Mouse (Mus musculus): ENCODE measurements around the gene Lama5. TPM values are rescaled to one million over a fixed set of nuclear protein-coding genes. Genes with fewer than 3 reads are reported as not detected.

Lama5 gene
- polyA plus RNA-seq, 1 experiment from 2014 or later, result 1.9 TPM

DNA sequence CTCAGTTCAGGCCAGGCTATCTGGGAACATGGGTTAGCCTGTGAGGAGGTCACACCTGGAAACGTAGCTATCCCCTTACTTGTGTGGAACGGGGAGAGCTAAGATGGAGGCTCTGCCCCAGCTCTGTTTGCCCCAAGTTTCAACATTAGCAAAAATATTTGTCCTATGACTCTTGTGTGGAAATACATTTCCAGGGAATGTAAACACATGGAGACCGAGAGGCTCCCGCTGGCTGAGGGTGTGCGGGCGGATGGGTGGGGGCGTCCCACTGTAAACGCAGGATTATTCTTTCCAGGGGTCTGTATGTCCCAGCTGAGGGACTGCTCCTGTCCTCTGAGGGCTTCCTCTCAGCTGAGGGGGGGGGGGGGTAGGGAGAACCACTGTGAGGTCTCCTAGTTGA, 8.7 kb upstream of the Lama5 start:
- no peaks in the 10 kb centered on the region for H3K9me3 ChIP-seq (replicated peaks)
- ATAC-seq (ENCODE audit: low read depth) (no peak), DNase-seq (no peak)
- H3K36me3 ChIP-seq, result no peaks in the 10 kb centered on the region
- H3K4me3 ChIP-seq (replicated peaks), result no peak overlapping the region
- 90% methylated on average over 8 of the region's 8 CpGs for WGBS (ENCODE audit: insufficient replicate concordance)
- peak overlapping the region; percentile 93; the same call in 1 of the 2 replicates for H3K27ac ChIP-seq
- no peaks in the 10 kb centered on the region for H3K27me3 ChIP-seq
- H3K9ac ChIP-seq, result no peak overlapping the region
- H3K4me2 ChIP-seq, result no peak overlapping the region; the same call in 1 of the 2 replicates
- peaks cover 62% of the 10 kb centered on the region for H3K4me1 ChIP-seq (replicated peaks)

- DNase-seq (no peak), ATAC-seq (ENCODE audit: low read depth) (no peak)
- no peaks in the 10 kb centered on the region for H3K9me3 ChIP-seq (replicated peaks)
- H3K27ac ChIP-seq, result no peak overlapping the region; the same call in 1 of the 2 replicates
- H3K36me3 ChIP-seq, result no peaks in the 10 kb centered on the region
- WGBS (ENCODE audit: insufficient replicate concordance), result 58% methylated on average over 7 of the region's 7 CpGs
- no peak overlapping the region for H3K4me2 ChIP-seq
- peaks cover 4% of the 10 kb centered on the region; the same call in 1 of the 2 replicates for H3K27me3 ChIP-seq
- no peak overlapping the region for H3K9ac ChIP-seq
- no peak overlapping the region for H3K4me3 ChIP-seq (replicated peaks)
- peaks cover 56% of the 10 kb centered on the region for H3K4me1 ChIP-seq (replicated peaks)
These were observed 7.6 kb upstream of the Lama5 start for GRCm38 (mm10) chr2:180233101-180233904.

DNA sequence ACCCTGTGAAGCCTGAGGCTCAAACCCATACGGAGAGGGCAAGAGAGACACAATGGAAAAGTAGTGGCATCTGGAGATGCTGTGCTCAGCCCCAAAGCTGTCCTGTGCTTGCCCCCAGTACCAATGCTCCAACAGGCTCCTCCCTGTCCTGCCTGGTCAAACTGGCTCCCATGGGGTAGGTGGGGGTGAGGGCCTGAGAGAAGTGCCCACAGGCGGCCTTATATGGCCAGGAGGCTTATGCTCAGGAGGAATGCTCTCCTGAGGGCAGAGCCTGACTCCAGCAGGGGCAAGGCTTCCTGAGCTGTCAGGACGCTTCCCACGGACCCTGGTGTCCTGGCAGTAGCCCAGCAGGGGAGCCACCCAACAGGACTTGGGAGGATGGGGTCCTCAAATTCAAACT, 4.8 kb upstream of the Lama5 start:
- Histone ChIP-seq H3K27ac (no peak overlapping the region), H3K4me3 (replicated peaks) (no peak overlapping the region), H3K4me2 (no peak overlapping the region), H3K4me1 (replicated peaks) (peaks cover 51% of the 10 kb centered on the region), H3K9ac (no peak overlapping the region), H3K9me3 (replicated peaks) (no peaks in the 10 kb centered on the region), H3K27me3 (peaks cover 30% of the 10 kb centered on the region), H3K36me3 (no peaks in the 10 kb centered on the region)
- ATAC-seq (ENCODE audit: low read depth) (no peak), DNase-seq (no peak)
- 51% methylated on average over 4 of the region's 4 CpGs for WGBS (ENCODE audit: insufficient replicate concordance)

- H3K4me1 ChIP-seq (replicated peaks), result peaks cover 45% of the 10 kb centered on the region
- no peaks in the 10 kb centered on the region for H3K9me3 ChIP-seq (replicated peaks)
- H3K36me3 ChIP-seq, result no peaks in the 10 kb centered on the region
- whole genome bisulfite sequencing (ENCODE audit: insufficient replicate concordance), result 54% methylated on average over 3 of the region's 3 CpGs
- no peak overlapping the region for H3K9ac ChIP-seq
- ATAC-seq (ENCODE audit: low read depth), result no peak
- H3K4me2 ChIP-seq, result no peak overlapping the region
- H3K27me3 ChIP-seq, result peaks cover 43% of the 10 kb centered on the region
- H3K27ac ChIP-seq, result no peak overlapping the region
- H3K4me3 ChIP-seq (replicated peaks), result no peak overlapping the region
- no peak for DNase-seq
These were observed 3.5 kb upstream of the Lama5 start for GRCm38 (mm10) chr2:180229129-180229528.

GRCm38 (mm10) chr2:180228592-180228991, 2.9 kb upstream of the Lama5 start:
- ATAC-seq (ENCODE audit: low read depth), result no peak

GRCm38 (mm10) chr2:180228060-180228458, 2.4 kb upstream of the Lama5 start:
- H3K27ac ChIP-seq, result no peak overlapping the region

More at GRCm38 (mm10) chr2:180228592-180228991, 2.9 kb upstream of the Lama5 start:
- DNase-seq, result no peak
- no peak overlapping the region for H3K9ac ChIP-seq
- no peaks in the 10 kb centered on the region for H3K36me3 ChIP-seq
- H3K4me1 ChIP-seq (replicated peaks), result peaks cover 42% of the 10 kb centered on the region
- no peak overlapping the region for H3K27ac ChIP-seq
- peaks cover 49% of the 10 kb centered on the region for H3K27me3 ChIP-seq
- H3K4me3 ChIP-seq (replicated peaks), result no peak overlapping the region
- no peaks in the 10 kb centered on the region for H3K9me3 ChIP-seq (replicated peaks)
- 51% methylated on average over 7 of the region's 7 CpGs for WGBS (ENCODE audit: insufficient replicate concordance)
- no peak overlapping the region for H3K4me2 ChIP-seq

DNA sequence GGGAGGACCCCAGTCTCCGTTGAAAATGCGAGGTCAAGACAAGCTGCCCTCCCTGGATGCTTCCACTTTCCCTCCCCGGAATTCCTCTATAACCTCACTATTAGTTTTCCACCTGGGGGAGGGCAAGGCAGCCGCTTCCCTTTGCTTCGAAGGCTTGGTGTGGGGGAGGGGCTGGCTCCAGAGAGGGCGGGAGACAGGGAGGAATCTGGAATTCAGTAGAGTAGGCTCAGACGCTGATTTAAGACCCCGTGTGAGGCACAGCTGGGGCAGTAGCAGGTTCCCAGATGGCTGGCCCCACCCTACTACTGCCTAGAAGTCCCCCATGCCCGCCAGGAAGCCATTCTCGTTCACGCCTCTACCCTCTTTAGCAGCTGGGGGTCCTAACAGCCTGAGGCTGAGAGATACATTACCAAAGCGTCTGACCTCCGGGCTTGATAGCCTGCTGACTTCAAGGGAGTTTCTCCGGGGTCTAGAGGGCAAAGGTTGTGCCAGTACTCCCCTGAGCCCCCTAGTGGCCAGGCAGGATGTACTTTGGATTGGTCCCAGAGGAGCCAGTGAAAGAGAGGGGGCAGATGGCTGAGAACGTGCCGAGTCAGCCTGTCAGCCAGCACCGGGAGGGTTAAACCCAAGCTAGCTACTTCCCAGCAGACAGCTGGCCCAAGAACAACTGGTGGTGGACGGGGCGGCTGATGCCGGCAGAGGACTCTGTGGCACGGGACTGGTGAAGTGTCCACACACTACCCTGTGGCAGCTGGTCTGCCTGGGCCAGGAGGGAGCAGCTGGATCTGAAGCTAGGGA, 1.8 kb upstream of the Lama5 start:
- peak; percentile 44 for DNase-seq
- Histone ChIP-seq H3K36me3 (no peaks in the 10 kb centered on the region), H3K27me3 (peaks cover 60% of the 10 kb centered on the region), H3K9ac (0 out of 2 replicates have a peak overlapping the region, but pooled peaks have one; percentile 14), H3K4me3 (replicated peaks) (peak overlapping the region; percentile 30), H3K9me3 (replicated peaks) (no peaks in the 10 kb centered on the region), H3K4me2 (peak overlapping the region; percentile 53), H3K4me1 (replicated peaks) (peaks cover 36% of the 10 kb centered on the region), H3K27ac (no peak overlapping the region)
- ATAC-seq (ENCODE audit: low read depth), result peak; percentile 60
- whole genome bisulfite sequencing (ENCODE audit: insufficient replicate concordance), result 3% methylated on average over 21 of the region's 21 CpGs

More at GRCm38 (mm10) chr2:180228060-180228458, 2.4 kb upstream of the Lama5 start:
- ATAC-seq (ENCODE audit: low read depth), result no peak
- Histone ChIP-seq H3K36me3 (no peaks in the 10 kb centered on the region), H3K4me2 (no peak overlapping the region; the same call in 1 of the 2 replicates), H3K9me3 (replicated peaks) (no peaks in the 10 kb centered on the region), H3K9ac (no peak overlapping the region), H3K4me3 (replicated peaks) (no peak overlapping the region), H3K4me1 (replicated peaks) (peaks cover 37% of the 10 kb centered on the region), H3K27me3 (peaks cover 54% of the 10 kb centered on the region)
- no peak for DNase-seq
- 67% methylated on average over 6 of the region's 6 CpGs for WGBS (ENCODE audit: insufficient replicate concordance)

DNA sequence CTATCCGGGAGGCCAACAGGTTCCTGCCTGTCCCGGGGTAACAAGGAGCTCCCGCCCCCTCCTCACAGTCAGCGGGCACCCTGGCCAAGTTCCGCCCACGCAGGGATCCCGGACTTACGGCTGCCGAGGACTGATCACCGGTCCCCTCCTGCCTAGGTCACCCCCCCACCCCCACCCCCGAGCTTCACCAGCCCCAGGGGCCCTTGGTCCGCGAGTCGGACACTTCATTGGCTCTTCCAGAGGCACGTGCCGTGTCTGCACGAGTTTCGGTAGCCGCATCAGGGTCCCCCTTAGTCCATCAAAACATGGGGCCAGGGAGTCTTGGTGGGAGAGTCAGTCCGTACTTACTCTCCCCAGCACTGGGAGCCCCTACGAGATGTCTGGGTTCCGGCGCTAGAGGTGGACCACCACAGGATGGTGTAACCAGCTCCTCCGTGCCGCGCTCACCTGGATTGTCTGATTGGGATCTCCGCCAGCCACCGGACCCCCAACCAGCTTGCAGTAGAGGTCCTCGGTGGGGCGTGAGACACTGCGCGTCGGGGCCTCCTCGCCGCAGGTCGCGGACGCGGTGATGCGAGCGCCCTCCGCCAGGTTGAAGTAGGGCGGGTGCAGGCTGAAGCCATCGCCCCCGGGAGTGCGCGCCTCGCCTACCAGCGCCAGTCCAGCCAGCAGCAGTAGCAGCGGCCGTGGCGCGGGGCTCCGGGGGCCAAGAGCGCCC, 456 bp downstream of the Lama5 start:
- H3K27me3 ChIP-seq, result peaks cover 61% of the 10 kb centered on the region
- H3K9me3 ChIP-seq (replicated peaks), result no peaks in the 10 kb centered on the region
- peak overlapping the region; percentile 77 for H3K4me2 ChIP-seq
- WGBS (ENCODE audit: insufficient replicate concordance), result under 1% methylated on average over 52 of the region's 55 CpGs
- no peaks in the 10 kb centered on the region for H3K36me3 ChIP-seq
- peak overlapping the region; percentile 39 for H3K9ac ChIP-seq
- peaks cover 40% of the 10 kb centered on the region for H3K4me1 ChIP-seq (replicated peaks)
- no peak overlapping the region for H3K27ac ChIP-seq
- ATAC-seq (ENCODE audit: low read depth) (peak; percentile 19), DNase-seq (no peak)
- peak overlapping the region; percentile 59 for H3K4me3 ChIP-seq (replicated peaks)

DNA sequence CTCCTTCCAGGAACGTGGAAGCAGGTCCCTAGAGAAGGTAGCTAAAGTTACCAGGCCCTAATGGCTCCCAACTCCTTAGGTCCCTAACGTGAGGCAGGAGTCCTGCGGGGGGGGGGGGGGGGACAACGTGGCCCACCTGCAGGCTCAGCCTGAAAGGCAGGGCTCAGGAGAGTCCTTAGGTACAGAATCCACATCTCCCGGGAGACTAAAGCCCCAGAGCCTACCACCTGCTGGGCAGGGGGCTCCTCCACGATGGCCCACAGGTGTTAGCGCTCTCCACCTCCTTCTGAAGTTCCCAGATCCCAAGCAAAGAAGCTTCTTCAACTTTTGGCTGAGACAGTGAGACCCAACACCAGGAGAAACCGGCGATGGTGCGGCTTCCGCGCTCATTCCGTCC, 1.0 kb downstream of the Lama5 start:
- H3K9ac ChIP-seq, result 0 out of 2 replicates have a peak overlapping the region, but pooled peaks have one; percentile 39
- H3K4me3 ChIP-seq (replicated peaks), result peak overlapping the region; percentile 59
- no peak overlapping the region for H3K27ac ChIP-seq
- DNase-seq (no peak), ATAC-seq (ENCODE audit: low read depth) (no peak)
- no peaks in the 10 kb centered on the region for H3K9me3 ChIP-seq (replicated peaks)
- WGBS (ENCODE audit: insufficient replicate concordance), result 8% methylated on average over 13 of the region's 13 CpGs
- H3K27me3 ChIP-seq, result peaks cover 61% of the 10 kb centered on the region
- H3K4me2 ChIP-seq, result peak overlapping the region; percentile 77
- H3K4me1 ChIP-seq (replicated peaks), result peaks cover 40% of the 10 kb centered on the region
- H3K36me3 ChIP-seq, result no peaks in the 10 kb centered on the region

- ATAC-seq (ENCODE audit: low read depth) (no peak), DNase-seq (no peak)
- no peaks in the 10 kb centered on the region for H3K36me3 ChIP-seq
- 30% methylated on average over 6 of the region's 6 CpGs for WGBS (ENCODE audit: insufficient replicate concordance)
- H3K4me1 ChIP-seq (replicated peaks), result peaks cover 37% of the 10 kb centered on the region
- no peak overlapping the region for H3K9ac ChIP-seq
- no peak overlapping the region for H3K4me3 ChIP-seq (replicated peaks)
- no peak overlapping the region for H3K4me2 ChIP-seq
- peaks cover 48% of the 10 kb centered on the region for H3K27me3 ChIP-seq
- H3K27ac ChIP-seq, result no peak overlapping the region
- H3K9me3 ChIP-seq (replicated peaks), result no peaks in the 10 kb centered on the region
These were observed 3.4 kb downstream of the Lama5 start for GRCm38 (mm10) chr2:180222250-180222649.

GRCm38 (mm10) chr2:180221051-180221450, 4.6 kb downstream of the Lama5 start:
- no peaks in the 10 kb centered on the region for H3K9me3 ChIP-seq (replicated peaks)
- H3K4me3 ChIP-seq (replicated peaks), result no peak overlapping the region
- ATAC-seq (ENCODE audit: low read depth) (no peak), DNase-seq (no peak)
- H3K27ac ChIP-seq, result no peak overlapping the region
- WGBS (ENCODE audit: insufficient replicate concordance), result 77% methylated on average over 9 of the region's 9 CpGs
- H3K27me3 ChIP-seq, result peaks cover 36% of the 10 kb centered on the region
- H3K9ac ChIP-seq, result no peak overlapping the region
- H3K4me1 ChIP-seq (replicated peaks), result peaks cover 30% of the 10 kb centered on the region
- H3K4me2 ChIP-seq, result no peak overlapping the region
- H3K36me3 ChIP-seq, result no peaks in the 10 kb centered on the region

Measured in liver, embryonic 13.5 days (tissue).